Mouse (Mus musculus): ENCODE measurements around the gene Ifi27l2b.

GRCm38 (mm10) chr12:103425016-103425728 lies 31.9 kb downstream of the Ifi27l2b start:
- TF ChIP-seq CTCF (IDR thresholded peaks at IDR 0.05; ENCODE audit: low read depth, low read length) (no peak), TAL1 (conservative IDR thresholded peaks at IDR 0.05; ENCODE audit: low read depth, low read length) (no peak), GATA2 (IDR thresholded peaks at IDR 0.05; ENCODE audit: borderline replicate concordance, low read depth, low read length) (no peak), GATA1 (IDR thresholded peaks at IDR 0.05; ENCODE audit: borderline replicate concordance, low read length) (no peak)

All from G1E (cell line).